Mouse (Mus musculus) midbrain, embryonic 13.5 days (tissue): ENCODE data around the gene Cyp27a1. TPM values are rescaled to one million over a fixed set of nuclear protein-coding genes. Genes with fewer than 3 reads are reported as not detected.
A peak's percentile ranks its signal among the peaks of the same experiment; 100 is the strongest.

ENCODE experiments used
- ATAC-seq: fragments of 200-750 bp; cut with Nextera tagmentation; 2 replicates; pipeline ENCODE4 v1.8.0; 2017; ENCODE audit warnings: mild to moderate bottlenecking, moderate TSS enrichment, moderate library complexity
- H3K27ac ChIP-seq: fragments of 300-500 bp; sonication (generic); 2 replicates; pipeline ENCODE4 v1.5.1; 2015; ENCODE audit warnings: inconsistent platforms, mild to moderate bottlenecking, moderate library complexity
- H3K27me3 ChIP-seq: fragments of 300-500 bp; sonication (generic); 2 replicates; pipeline ENCODE4 v1.6.1; 2015; ENCODE audit warnings: mild to moderate bottlenecking, inconsistent platforms
- H3K36me3 ChIP-seq: fragments of 300-500 bp; sonication (generic); 2 replicates; pipeline ENCODE4 v1.6.1; 2015; ENCODE audit warnings: mild to moderate bottlenecking, inconsistent platforms
- H3K4me1 ChIP-seq: fragments of 300-500 bp; sonication (generic); replicated peaks from 2 replicates; pipeline ENCODE4 v1.6.1; 2015; ENCODE audit warnings: inconsistent platforms
- H3K4me2 ChIP-seq: fragments of 300-500 bp; sonication (generic); replicated peaks from 2 replicates; pipeline ENCODE4 v1.6.1; 2015; ENCODE audit warnings: moderate library complexity, mild to moderate bottlenecking, inconsistent platforms
- H3K4me3 ChIP-seq: fragments of 300-500 bp; sonication (generic); replicated peaks from 2 replicates; pipeline ENCODE4 v1.5.1; 2015; ENCODE audit warnings: mild to moderate bottlenecking, inconsistent platforms
- H3K9ac ChIP-seq: fragments of 300-500 bp; sonication (generic); replicated peaks from 2 replicates; pipeline ENCODE4 v1.6.1; 2015; ENCODE audit warnings: mild to moderate bottlenecking, inconsistent platforms
- H3K9me3 ChIP-seq: fragments of 300-500 bp; sonication (generic); 2 replicates; pipeline ENCODE4 v1.6.1; 2016; ENCODE audit warnings: mild to moderate bottlenecking, inconsistent platforms
- WGBS: fragments of 180-500 bp; shearing (Covaris S2); methylation state at CpG from one replicate; pipeline ENCODE4 v1.1.7; 2015; 5-methylcytosine and 5-hydroxymethylcytosine counted together
- polyA plus RNA-seq: library from polyadenylated mRNA; unstranded; fragments of >200 nt; fragmentation: Nextera tagmentation; extraction: Ambion mirVana; gene quantifications from 2 replicates; pipeline ENCODE4 v1.2.1, GENCODE M21; 2015

The Cyp27a1 gene
- polyA plus RNA-seq, 1 experiment from 2014 or later: 2.9 TPM

- 31% methylated on average over 3 of the region's 3 CpGs for WGBS
- Histone ChIP-seq H3K36me3 (no peaks in the 10 kb centered on the region), H3K9ac (no peak overlapping the region), H3K27ac (no peak overlapping the region), H3K4me2 (no peak overlapping the region), H3K9me3 (no peaks in the 10 kb centered on the region), H3K4me1 (peaks cover 20% of the 10 kb centered on the region), H3K27me3 (peaks cover 95% of the 10 kb centered on the region), H3K4me3 (no peak overlapping the region)
- ATAC-seq: no peak
These were observed 65.6 kb downstream of the Cyp27a1 start for GRCm38 (mm10) chr1:74778934-74779486.

- H3K36me3 ChIP-seq: no peaks in the 10 kb centered on the region
- peaks cover 23% of the 10 kb centered on the region for H3K4me1 ChIP-seq
- H3K27ac ChIP-seq: no peak overlapping the region
- H3K4me3 ChIP-seq: no peak overlapping the region
- 9% methylated on average over 14 of the region's 14 CpGs for WGBS
- no peak overlapping the region for H3K4me2 ChIP-seq
- H3K9ac ChIP-seq: no peak overlapping the region
- ATAC-seq: no peak
- peaks cover 93% of the 10 kb centered on the region for H3K27me3 ChIP-seq
- no peaks in the 10 kb centered on the region for H3K9me3 ChIP-seq
These were observed 68.7 kb downstream of the Cyp27a1 start for GRCm38 (mm10) chr1:74782045-74782444.

DNA sequence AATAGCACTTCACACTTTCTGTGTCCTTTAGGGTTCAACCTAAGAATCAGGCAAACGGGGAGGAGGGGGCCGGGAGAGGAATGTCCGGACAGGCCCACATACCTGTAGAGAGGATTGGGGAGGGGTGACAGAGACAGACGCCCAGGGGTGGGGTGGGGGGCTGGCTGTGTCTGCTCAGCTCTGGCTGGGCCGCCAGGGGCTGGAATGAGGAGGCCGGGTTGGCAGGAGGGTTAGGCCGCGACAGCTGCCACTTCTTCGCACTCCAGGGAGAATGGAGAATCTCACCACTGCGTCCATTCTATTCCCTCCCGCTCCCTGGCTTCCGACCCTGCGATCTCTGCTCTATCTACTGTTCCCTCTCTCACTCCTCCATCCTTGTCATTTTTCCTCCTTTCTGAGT is 70.2 kb downstream of the Cyp27a1 start:
- Histone ChIP-seq H3K4me2 (peak overlapping the region; percentile 65), H3K9ac (no peak overlapping the region), H3K9me3 (no peaks in the 10 kb centered on the region), H3K27ac (no peak overlapping the region), H3K36me3 (no peaks in the 10 kb centered on the region), H3K4me1 (peaks cover 23% of the 10 kb centered on the region), H3K4me3 (peak overlapping the region; percentile 42), H3K27me3 (peaks cover 92% of the 10 kb centered on the region)
- 2% methylated on average over 11 of the region's 13 CpGs for WGBS
- peak; percentile 11; the same call in 1 of the 2 replicates for ATAC-seq

GRCm38 (mm10) chr1:74784041-74784759 is 70.8 kb downstream of the Cyp27a1 start:
- no peaks in the 10 kb centered on the region for H3K9me3 ChIP-seq
- H3K4me3 ChIP-seq: peak overlapping the region; percentile 42
- no peak overlapping the region; the same call in 1 of the 2 replicates for H3K9ac ChIP-seq
- H3K36me3 ChIP-seq: no peaks in the 10 kb centered on the region
- peak overlapping the region; percentile 65 for H3K4me2 ChIP-seq
- H3K27me3 ChIP-seq: peaks cover 92% of the 10 kb centered on the region
- H3K4me1 ChIP-seq: peaks cover 25% of the 10 kb centered on the region
- no peak overlapping the region for H3K27ac ChIP-seq
- peak; percentile 50 for ATAC-seq
- under 1% methylated on average over 67 of the region's 67 CpGs for WGBS

Other genes starting within 250 kb of the Cyp27a1 start
- 57.7 and 58.3 TPM in 2 replicates for gene Cnot9, start 207.5 kb upstream of the Cyp27a1 start, polyA plus RNA-seq
- gene Plcd4, start 170.7 kb upstream of the Cyp27a1 start, polyA plus RNA-seq: 2.2 and 2.9 TPM in 2 replicates
- 32.2 and 33.4 TPM in 2 replicates for gene Usp37, start 169.3 kb upstream of the Cyp27a1 start, polyA plus RNA-seq
- gene Zfp142, start 125.3 kb upstream of the Cyp27a1 start, polyA plus RNA-seq: 7.9 and 9.0 TPM in 2 replicates
- 21.1 and 24.4 TPM in 2 replicates for gene Bcs1l, start 125.3 kb upstream of the Cyp27a1 start, polyA plus RNA-seq
- gene Rnf25, start 112.2 kb upstream of the Cyp27a1 start, polyA plus RNA-seq: 42.9 and 49.3 TPM in 2 replicates
- gene Stk36, start 112.1 kb upstream of the Cyp27a1 start, polyA plus RNA-seq: 25.8 and 26.4 TPM in 2 replicates
- 16.0 and 18.2 TPM in 2 replicates for gene Ttll4, start 51.8 kb upstream of the Cyp27a1 start, polyA plus RNA-seq
- 0.08 TPM in 1 of 2 replicates, not detected in the other for gene Prkag3, start 35.6 kb downstream of the Cyp27a1 start, polyA plus RNA-seq
- 2.4 and 2.5 TPM in 2 replicates for gene Wnt6, start 58.3 kb downstream of the Cyp27a1 start, polyA plus RNA-seq
- 0.35 and 0.45 TPM in 2 replicates for gene Wnt10a, start 77.9 kb downstream of the Cyp27a1 start, polyA plus RNA-seq
- gene Cdk5r2, start 141.4 kb downstream of the Cyp27a1 start, polyA plus RNA-seq: 4.8 and 7.1 TPM in 2 replicates
- 1.8 and 5.1 TPM in 2 replicates for gene Fev, start 171.8 kb downstream of the Cyp27a1 start, polyA plus RNA-seq
- gene Cryba2, start 179.6 kb downstream of the Cyp27a1 start, polyA plus RNA-seq: 0.64 and 1.9 TPM in 2 replicates
- 0.24 and 0.42 TPM in 2 replicates for gene Cfap65, start 222.0 kb downstream of the Cyp27a1 start, polyA plus RNA-seq
- gene Ihh, start 238.1 kb downstream of the Cyp27a1 start, polyA plus RNA-seq: 0.13 and 0.26 TPM in 2 replicates